18 mouse cellular contexts compared by ENCODE assay signal in genomic region chr8:95879823-95880222, GRCm38 (mm10). TPM values are rescaled to one million over a fixed set of nuclear protein-coding genes. Genes with fewer than 3 reads are reported as not detected.
DNase-seq lines count a peak whose midpoint lies in the region; ATAC-seq and TF ChIP-seq lines count a peak whose summit lies in the region.
"Had no signal": no experiment of that assay in that cellular context is flagged by ENCODE, and none has a peak within 500 bp of the region (broad histone marks: within the 10 kb centered on the region; RNA-seq: fewer than 3 reads in every experiment).

No protein-coding gene starts in this region.

- TF ChIP-seq EP300 in lung, postnatal 0 days (IDR thresholded peaks at IDR 0.05) = no peak

- WGBS in heart, embryonic 13.5 days = 84% methylated on average over 4 of the region's 4 CpGs
- 86% methylated on average over 4 of the region's 4 CpGs for WGBS in heart, embryonic 11.5 days (ENCODE audit: insufficient replicate concordance)
- whole genome bisulfite sequencing in lung, postnatal 0 days = 82% methylated on average over 4 of the region's 4 CpGs

- H3K4me2 ChIP-seq in heart, embryonic 13.5 days = no peak overlapping the region
- no peak overlapping the region for H3K4me2 ChIP-seq in heart, embryonic 11.5 days
- no peak overlapping the region for H3K4me2 ChIP-seq in lung, postnatal 0 days (replicated peaks; ENCODE audit: low read depth, low read length)
- H3K4me2 ChIP-seq: embryonic facial prominence, embryonic 12.5 days; hindbrain, embryonic 15.5 days had no signal

- H3K9me3 ChIP-seq in heart, embryonic 13.5 days = no peaks in the 10 kb centered on the region
- no peaks in the 10 kb centered on the region for H3K9me3 ChIP-seq in heart, embryonic 11.5 days (replicated peaks; ENCODE audit: control insufficient read depth, low read length)
- H3K9me3 ChIP-seq in lung, postnatal 0 days (ENCODE audit: low read length) = no peaks in the 10 kb centered on the region
- H3K9me3 ChIP-seq: embryonic facial prominence, embryonic 12.5 days; forebrain, embryonic 12.5 days; hindbrain, embryonic 15.5 days had no signal

- H3K27me3 ChIP-seq in heart, embryonic 13.5 days (replicated peaks) = no peaks in the 10 kb centered on the region
- H3K27me3 ChIP-seq in heart, embryonic 11.5 days (ENCODE audit: control insufficient read depth, insufficient read depth, low read length) = no peaks in the 10 kb centered on the region
- H3K27me3 ChIP-seq in lung, postnatal 0 days (replicated peaks; ENCODE audit: insufficient read depth, low read length) = no peaks in the 10 kb centered on the region
- H3K27me3 ChIP-seq: embryonic facial prominence, embryonic 12.5 days; forebrain, embryonic 12.5 days; hindbrain, embryonic 15.5 days; Patski had no signal

- TF ChIP-seq CTCF in lung, postnatal 0 days (IDR thresholded peaks at IDR 0.05) = no peak

- H3K27ac ChIP-seq in heart, embryonic 13.5 days (replicated peaks) = peak overlapping the region; percentile 88; the same call in 1 of the 2 replicates
- H3K27ac ChIP-seq in heart, embryonic 11.5 days (ENCODE audit: low read depth, low read length) = no peak overlapping the region
- H3K27ac ChIP-seq in lung, postnatal 0 days (ENCODE audit: low read length) = no peak overlapping the region
- H3K27ac ChIP-seq: embryonic facial prominence, embryonic 12.5 days; forebrain, embryonic 12.5 days; hindbrain, embryonic 15.5 days had no signal

- H3K36me3 ChIP-seq in heart, embryonic 13.5 days = peaks cover 30% of the 10 kb centered on the region
- peaks cover 20% of the 10 kb centered on the region for H3K36me3 ChIP-seq in heart, embryonic 11.5 days (ENCODE audit: control insufficient read depth, insufficient read depth, low read length)
- peaks cover 6% of the 10 kb centered on the region; the same call in 1 of the 2 replicates for H3K36me3 ChIP-seq in lung, postnatal 0 days (ENCODE audit: insufficient read depth, low read length)

- peaks cover 42% of the 10 kb centered on the region for H3K4me1 ChIP-seq in heart, embryonic 13.5 days
- peaks cover 6% of the 10 kb centered on the region for H3K4me1 ChIP-seq in heart, embryonic 11.5 days (ENCODE audit: control insufficient read depth, insufficient read depth, low read length)
- H3K4me1 ChIP-seq in lung, postnatal 0 days (ENCODE audit: insufficient read depth, low read depth, low read length) = no peaks in the 10 kb centered on the region; the same call in 1 of the 2 replicates
- H3K4me1 ChIP-seq: embryonic facial prominence, embryonic 12.5 days had no signal

- peak; percentile 46 for DNase-seq in lung, postnatal 0 days (ENCODE audit: low spot score)
- no peak for DNase-seq in lung, postnatal 4 days
- peak; percentile 50 for DNase-seq in fat pad, adult 2 months (ENCODE audit: extremely low read depth, low read depth, low spot score)
- peak; percentile 8 for DNase-seq in retina, postnatal 1 day
- no peak for DNase-seq in spleen, postnatal 10 days (ENCODE audit: low spot score in 2 of 2)
- DNase-seq: adrenal gland, postnatal 14 days; cerebellum, adult 11-12 months; cerebellum, adult 9-10 months; cerebellum, postnatal 25 days; gastrocnemius, postnatal 10 days had no signal

- no peak for ATAC-seq in heart, embryonic 13.5 days (ENCODE audit: extremely low read depth, insufficient number of reproducible peaks, low FRiP score, low TSS enrichment)
- ATAC-seq in heart, embryonic 11.5 days (replicated peaks; ENCODE audit: insufficient number of reproducible peaks, low FRiP score, low TSS enrichment) = no peak
- peak; percentile 57; the same call in 1 of the 2 replicates for ATAC-seq in lung, postnatal 0 days
- ATAC-seq: activated CD4-positive, CD25-positive, alpha-beta regulatory T cell, adult 4 months; forebrain, embryonic 16.5 days; Patski had no signal

- H3K4me3 ChIP-seq in heart, embryonic 13.5 days = no peak overlapping the region
- no peak overlapping the region for H3K4me3 ChIP-seq in heart, embryonic 11.5 days (ENCODE audit: low read depth, low read length)
- no peak overlapping the region for H3K4me3 ChIP-seq in lung, postnatal 0 days (ENCODE audit: low read depth, low read length)
- H3K4me3 ChIP-seq: embryonic facial prominence, embryonic 12.5 days; forebrain, embryonic 12.5 days; hindbrain, embryonic 15.5 days had no signal

- H3K9ac ChIP-seq in heart, embryonic 13.5 days = no peak overlapping the region
- H3K9ac ChIP-seq in heart, embryonic 11.5 days (ENCODE audit: low read depth, low read length) = no peak overlapping the region
- H3K9ac ChIP-seq in lung, postnatal 0 days (replicated peaks; ENCODE audit: low read depth) = no peak overlapping the region
- H3K9ac ChIP-seq: embryonic facial prominence, embryonic 12.5 days; forebrain, embryonic 12.5 days; hindbrain, embryonic 15.5 days had no signal

RNA-seq across cellular contexts. Expression of gene Got2, which starts 8.5 kb away (rescaled TPM):
- 322 and 326 TPM in 2 replicates for polyA plus RNA-seq in heart, embryonic 13.5 days (2015; fragmentation: Nextera tagmentation; extraction: Ambion mirVana)
- polyA plus RNA-seq in heart, embryonic 11.5 days (2014; fragmentation: Nextera tagmentation; extraction: Ambion mirVana) = 132 and 141 TPM in 2 replicates
- 63.9 and 65.4 TPM in 2 replicates for polyA plus RNA-seq in lung, postnatal 0 days (2015; fragmentation: Nextera tagmentation; extraction: Ambion mirVana)

RNA-seq across cellular contexts. Expression of gene Slc38a7, which starts 26.5 kb away (rescaled TPM):
- polyA plus RNA-seq in heart, embryonic 13.5 days (2015; fragmentation: Nextera tagmentation; extraction: Ambion mirVana) = 11.7 and 12.4 TPM in 2 replicates
- polyA plus RNA-seq in heart, embryonic 11.5 days (2014; fragmentation: Nextera tagmentation; extraction: Ambion mirVana) = 11.8 and 12.4 TPM in 2 replicates
- 11.1 and 11.6 TPM in 2 replicates for polyA plus RNA-seq in lung, postnatal 0 days (2015; fragmentation: Nextera tagmentation; extraction: Ambion mirVana)

RNA-seq across cellular contexts. Expression of gene Sap18b, which starts 54.7 kb away (rescaled TPM):
- polyA plus RNA-seq in heart, embryonic 13.5 days (2015; fragmentation: Nextera tagmentation; extraction: Ambion mirVana) = 255 and 274 TPM in 2 replicates
- polyA plus RNA-seq in heart, embryonic 11.5 days (2014; fragmentation: Nextera tagmentation; extraction: Ambion mirVana) = 337 and 363 TPM in 2 replicates
- 283 and 296 TPM in 2 replicates for polyA plus RNA-seq in lung, postnatal 0 days (2015; fragmentation: Nextera tagmentation; extraction: Ambion mirVana)

Comparison
In these comparisons a context has a peak if more than half of its experiments do, and no peak if none do; other contexts are left out.
1. DNase-seq: peak in lung, postnatal 0 days (single experiment), fat pad, adult 2 months (single experiment) and retina, postnatal 1 day (single experiment); none in lung, postnatal 4 days (0 of 2) and spleen, postnatal 10 days (0 of 2).